Mouse (Mus musculus): ENCODE measurements around the gene Midn. TPM values are rescaled to one million over a fixed set of nuclear protein-coding genes. Genes with fewer than 3 reads are reported as not detected.

Midn gene
- polyA plus RNA-seq, 1 experiment from 2014 or later: 29.3 TPM

GRCm38 (mm10) chr10:80107678-80108077 lies 40.4 kb upstream of the Midn start:
- Histone ChIP-seq H3K27ac (ENCODE audit: low read length) (no peak overlapping the region), H3K9me3 (ENCODE audit: control insufficient read depth, low read depth, low read length) (no peaks in the 10 kb centered on the region), H3K27me3 (ENCODE audit: control insufficient read depth, insufficient read depth, low read length) (no peaks in the 10 kb centered on the region), H3K4me2 (replicated peaks; ENCODE audit: low read depth, low read length) (no peak overlapping the region), H3K4me1 (ENCODE audit: control insufficient read depth, insufficient read depth, low read length) (no peaks in the 10 kb centered on the region), H3K9ac (replicated peaks; ENCODE audit: low read depth, low read length) (no peak overlapping the region), H3K36me3 (ENCODE audit: control insufficient read depth, insufficient read depth, low read length) (no peaks in the 10 kb centered on the region), H3K4me3 (ENCODE audit: low read depth, low read length) (no peak overlapping the region)
- ATAC-seq (ENCODE audit: insufficient number of reproducible peaks, insufficient read depth, low FRiP score, low read depth): no peak
- WGBS: 59% methylated on average over 6 of the region's 6 CpGs

DNA sequence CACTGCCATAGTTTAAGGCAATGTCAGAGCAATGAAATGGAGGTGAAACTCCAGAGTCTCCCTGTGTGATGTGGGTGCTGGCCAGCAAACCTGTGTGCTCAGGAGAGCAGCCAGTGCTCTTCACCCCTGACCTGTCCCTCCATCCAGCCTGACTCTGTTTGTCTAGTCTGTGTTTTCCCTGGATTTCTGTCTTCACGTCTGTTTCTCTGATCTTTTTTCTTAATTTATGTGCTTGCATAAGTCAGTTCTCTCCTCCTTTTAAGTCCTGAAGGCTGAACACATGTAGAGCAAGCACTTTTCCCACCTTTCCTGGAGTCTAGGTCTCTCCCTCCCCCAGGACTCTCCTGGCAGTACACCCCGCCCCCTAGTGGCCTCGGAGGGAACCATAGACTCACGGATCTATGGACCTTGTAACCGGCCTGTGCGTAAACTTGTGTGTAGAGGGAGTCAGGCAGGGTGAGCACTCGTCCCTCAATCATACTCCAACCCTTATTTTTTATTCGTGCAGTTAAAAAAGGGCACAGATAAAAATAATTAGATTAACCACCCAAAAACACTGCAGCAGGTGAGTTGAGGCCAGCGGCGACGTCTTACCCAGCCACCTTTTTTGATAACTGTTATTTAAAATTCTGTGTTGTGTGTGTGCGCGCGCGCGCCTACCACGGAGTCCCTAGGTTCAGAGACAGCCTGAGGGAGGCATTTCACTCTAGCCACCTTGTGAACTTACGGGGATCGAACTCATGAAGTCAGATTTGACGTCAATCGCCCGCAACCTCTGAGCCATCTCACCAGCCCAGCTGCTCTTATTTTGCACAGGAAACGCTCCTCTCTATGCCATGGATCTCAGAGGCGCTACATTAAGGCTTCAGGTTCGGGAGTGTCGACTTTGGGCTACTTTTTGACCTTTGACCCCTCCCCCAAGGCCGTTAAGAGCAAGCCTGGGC lies 33.5 kb upstream of the Midn start:
- H3K4me3 ChIP-seq (ENCODE audit: low read depth, low read length): peak overlapping the region; percentile 35

DNA sequence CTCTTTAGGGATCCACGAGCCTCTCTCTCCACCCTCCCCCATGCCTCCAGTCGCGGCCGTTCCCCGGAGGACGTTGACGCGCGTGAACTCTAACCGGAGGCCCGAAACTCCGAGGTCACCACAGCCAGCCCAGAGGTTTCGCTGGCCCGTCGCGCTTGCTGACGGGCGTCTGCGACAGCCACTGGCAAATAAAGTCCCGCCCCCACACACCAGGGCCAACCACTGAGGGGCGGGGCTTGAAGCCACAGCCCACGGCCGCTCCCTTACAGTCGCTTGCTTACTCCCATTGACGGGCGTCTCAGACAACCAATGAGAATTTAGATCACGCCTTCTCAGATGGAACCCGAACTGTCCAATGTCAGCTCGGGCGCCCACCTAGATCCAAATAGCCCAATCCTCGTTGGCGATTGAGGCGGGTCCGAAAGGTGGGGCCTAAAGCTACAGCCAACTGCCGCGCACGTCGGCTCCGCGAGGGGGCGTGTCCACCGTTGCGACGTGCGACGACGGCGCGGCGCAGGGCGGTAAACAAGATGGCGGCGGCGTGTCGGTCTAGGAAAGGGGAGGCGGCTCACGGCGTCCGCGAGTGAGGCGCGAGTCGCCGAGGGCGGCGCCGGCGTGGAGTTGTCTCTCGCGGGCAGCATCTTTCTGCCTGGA lies 32.7 kb upstream of the Midn start, which contains the start of gene Stk11:
Gene Stk11 (plus strand): TSS at position 514 of the 654 bp plus-strand sequence.
- WGBS: under 1% methylated on average over 70 of the region's 70 CpGs
- peak within 1 kb of the TSS; percentile 76 for H3K27ac ChIP-seq (ENCODE audit: low read length)
- peak; percentile 99 for ATAC-seq (ENCODE audit: insufficient number of reproducible peaks, insufficient read depth, low FRiP score, low read depth)

More for the DNA sequence above, 33.5 kb upstream of the Midn start:
- WGBS: 2% methylated on average over 27 of the region's 27 CpGs
- no peaks in the 10 kb centered on the region for H3K27me3 ChIP-seq (ENCODE audit: control insufficient read depth, insufficient read depth, low read length)
- peak overlapping the region; percentile 76 for H3K27ac ChIP-seq (ENCODE audit: low read length)
- ATAC-seq (ENCODE audit: insufficient number of reproducible peaks, insufficient read depth, low FRiP score, low read depth): peak; percentile 57
- no peaks in the 10 kb centered on the region for H3K9me3 ChIP-seq (ENCODE audit: control insufficient read depth, low read depth, low read length)
- peak overlapping the region; percentile 40 for H3K9ac ChIP-seq (replicated peaks; ENCODE audit: low read depth, low read length)
- H3K4me1 ChIP-seq (ENCODE audit: control insufficient read depth, insufficient read depth, low read length): peaks cover 19% of the 10 kb centered on the region
- H3K36me3 ChIP-seq (ENCODE audit: control insufficient read depth, insufficient read depth, low read length): peaks cover 6% of the 10 kb centered on the region; the same call in 1 of the 2 replicates
- peak overlapping the region; percentile 62 for H3K4me2 ChIP-seq (replicated peaks; ENCODE audit: low read depth, low read length)

GRCm38 (mm10) chr10:80115944-80116335 lies 32.1 kb upstream of the Midn start:
- no peaks in the 10 kb centered on the region for H3K9me3 ChIP-seq (ENCODE audit: control insufficient read depth, low read depth, low read length)
- peak overlapping the region; percentile 61 for H3K4me2 ChIP-seq (replicated peaks; ENCODE audit: low read depth, low read length)
- H3K9ac ChIP-seq (replicated peaks; ENCODE audit: low read depth, low read length): peak overlapping the region; percentile 88
- WGBS: under 1% methylated on average over 62 of the region's 63 CpGs
- H3K36me3 ChIP-seq (ENCODE audit: control insufficient read depth, insufficient read depth, low read length): peaks cover 16% of the 10 kb centered on the region; the same call in 1 of the 2 replicates
- H3K27ac ChIP-seq (ENCODE audit: low read length): peak overlapping the region; percentile 58
- H3K4me1 ChIP-seq (ENCODE audit: control insufficient read depth, insufficient read depth, low read length): peaks cover 19% of the 10 kb centered on the region
- H3K4me3 ChIP-seq (ENCODE audit: low read depth, low read length): peak overlapping the region; percentile 78
- no peak for ATAC-seq (ENCODE audit: insufficient number of reproducible peaks, insufficient read depth, low FRiP score, low read depth)
- no peaks in the 10 kb centered on the region for H3K27me3 ChIP-seq (ENCODE audit: control insufficient read depth, insufficient read depth, low read length)

More for the DNA sequence above, 32.7 kb upstream of the Midn start, which contains the start of gene Stk11:
- peak within 1 kb of the TSS; percentile 88 for H3K9ac ChIP-seq (replicated peaks; ENCODE audit: low read depth, low read length)
- H3K9me3 ChIP-seq (ENCODE audit: control insufficient read depth, low read depth, low read length): no peaks in the 10 kb centered on the region
- peak within 1 kb of the TSS; percentile 62 for H3K4me2 ChIP-seq (replicated peaks; ENCODE audit: low read depth, low read length)
- H3K27me3 ChIP-seq (ENCODE audit: control insufficient read depth, insufficient read depth, low read length): no peaks in the 10 kb centered on the region
- peaks cover 14% of the 10 kb centered on the region; the same call in 1 of the 2 replicates for H3K36me3 ChIP-seq (ENCODE audit: control insufficient read depth, insufficient read depth, low read length)
- H3K4me1 ChIP-seq (ENCODE audit: control insufficient read depth, insufficient read depth, low read length): peaks cover 19% of the 10 kb centered on the region
- peak within 1 kb of the TSS; percentile 78 for H3K4me3 ChIP-seq (ENCODE audit: low read depth, low read length)

GRCm38 (mm10) chr10:80116563-80116926 lies 31.5 kb upstream of the Midn start:
- no peak for ATAC-seq (ENCODE audit: insufficient number of reproducible peaks, insufficient read depth, low FRiP score, low read depth)

GRCm38 (mm10) chr10:80116927-80117691 lies 31.0 kb upstream of the Midn start:
- 3% methylated on average over 30 of the region's 30 CpGs for WGBS
- Histone ChIP-seq H3K4me2 (replicated peaks; ENCODE audit: low read depth, low read length) (peak overlapping the region; percentile 61), H3K27ac (ENCODE audit: low read length) (peak overlapping the region; percentile 27; the same call in 1 of the 2 replicates), H3K36me3 (ENCODE audit: control insufficient read depth, insufficient read depth, low read length) (peaks cover 24% of the 10 kb centered on the region), H3K27me3 (ENCODE audit: control insufficient read depth, insufficient read depth, low read length) (no peaks in the 10 kb centered on the region), H3K4me1 (ENCODE audit: control insufficient read depth, insufficient read depth, low read length) (peaks cover 19% of the 10 kb centered on the region), H3K9ac (replicated peaks; ENCODE audit: low read depth, low read length) (peak overlapping the region; percentile 88), H3K9me3 (ENCODE audit: control insufficient read depth, low read depth, low read length) (no peaks in the 10 kb centered on the region), H3K4me3 (ENCODE audit: low read depth, low read length) (peak overlapping the region; percentile 78)
- ATAC-seq (ENCODE audit: insufficient number of reproducible peaks, insufficient read depth, low FRiP score, low read depth): no peak

More at GRCm38 (mm10) chr10:80116563-80116926, 31.5 kb upstream of the Midn start:
- Histone ChIP-seq H3K27ac (ENCODE audit: low read length) (peak overlapping the region; percentile 18; the same call in 1 of the 2 replicates), H3K4me3 (ENCODE audit: low read depth, low read length) (peak overlapping the region; percentile 78), H3K4me2 (replicated peaks; ENCODE audit: low read depth, low read length) (peak overlapping the region; percentile 61), H3K36me3 (ENCODE audit: control insufficient read depth, insufficient read depth, low read length) (peaks cover 19% of the 10 kb centered on the region), H3K27me3 (ENCODE audit: control insufficient read depth, insufficient read depth, low read length) (no peaks in the 10 kb centered on the region), H3K9me3 (ENCODE audit: control insufficient read depth, low read depth, low read length) (no peaks in the 10 kb centered on the region), H3K4me1 (ENCODE audit: control insufficient read depth, insufficient read depth, low read length) (peaks cover 19% of the 10 kb centered on the region), H3K9ac (replicated peaks; ENCODE audit: low read depth, low read length) (peak overlapping the region; percentile 88)
- 0% methylated on average over 27 of the region's 27 CpGs for WGBS

- WGBS: 41% methylated on average over 1 of the region's 1 CpGs
- Histone ChIP-seq H3K36me3 (ENCODE audit: control insufficient read depth, insufficient read depth, low read length) (peaks cover 25% of the 10 kb centered on the region), H3K27ac (ENCODE audit: low read length) (peak overlapping the region; percentile 27; the same call in 1 of the 2 replicates), H3K4me2 (replicated peaks; ENCODE audit: low read depth, low read length) (peak overlapping the region; percentile 61), H3K9me3 (ENCODE audit: control insufficient read depth, low read depth, low read length) (no peaks in the 10 kb centered on the region), H3K4me3 (ENCODE audit: low read depth, low read length) (peak overlapping the region; percentile 78), H3K4me1 (ENCODE audit: control insufficient read depth, insufficient read depth, low read length) (peaks cover 19% of the 10 kb centered on the region), H3K27me3 (ENCODE audit: control insufficient read depth, insufficient read depth, low read length) (no peaks in the 10 kb centered on the region), H3K9ac (replicated peaks; ENCODE audit: low read depth, low read length) (peak overlapping the region; percentile 88)
- no peak for ATAC-seq (ENCODE audit: insufficient number of reproducible peaks, insufficient read depth, low FRiP score, low read depth)
Observed at GRCm38 (mm10) chr10:80117736-80118135, 30.3 kb upstream of the Midn start.
